Mouse (Mus musculus): ENCODE results near the gene Il10rb.

Il10rb gene

DNA sequence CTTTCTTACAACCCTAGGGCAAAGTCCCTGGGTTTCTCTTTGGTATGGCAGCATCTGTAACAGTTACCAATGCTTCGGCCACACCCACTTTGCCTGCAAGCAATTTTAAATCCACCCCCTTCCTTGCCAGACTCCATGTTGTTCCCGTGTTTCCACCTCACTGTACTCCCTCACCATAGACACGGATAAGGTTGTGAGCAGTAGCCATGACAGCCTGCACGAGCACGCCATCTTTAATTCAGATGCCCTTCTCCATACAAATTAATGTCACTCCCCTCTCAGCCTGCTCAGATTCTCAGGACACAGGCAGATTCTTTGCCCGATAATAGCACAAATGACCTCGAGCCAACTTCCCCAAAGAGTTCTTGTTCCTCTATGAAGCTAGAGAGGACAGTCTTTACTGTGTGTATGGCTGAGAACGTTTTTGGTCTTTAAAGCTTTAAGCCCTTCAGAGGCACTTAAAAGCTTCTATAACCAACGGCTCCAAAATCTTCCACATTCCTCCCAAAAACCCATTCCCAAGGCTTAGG lies 23.6 kb upstream of the Il10rb start:
- no peak for DNase-seq (ENCODE audit: low read depth, low spot score)

DNA sequence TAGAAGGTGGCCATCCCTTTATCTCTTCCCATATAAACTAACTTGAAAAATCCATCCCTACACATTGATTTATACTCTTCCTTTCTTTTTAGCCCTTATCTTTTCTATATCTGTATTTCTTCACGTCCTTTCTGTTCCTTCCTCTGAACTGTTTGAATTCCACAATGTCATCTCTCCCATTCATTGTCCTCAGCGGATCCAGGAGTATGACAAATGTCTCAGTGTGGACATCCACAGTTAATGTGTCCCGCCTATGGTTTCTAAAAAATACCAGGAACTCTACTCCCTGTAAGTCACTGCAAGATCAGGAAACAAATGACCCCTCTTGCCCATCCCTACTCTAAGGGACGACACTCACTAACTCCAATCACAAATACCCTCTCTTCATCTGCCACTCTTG lies 21.7 kb upstream of the Il10rb start:
- DNase-seq (ENCODE audit: low read depth, low spot score), result no peak

DNA sequence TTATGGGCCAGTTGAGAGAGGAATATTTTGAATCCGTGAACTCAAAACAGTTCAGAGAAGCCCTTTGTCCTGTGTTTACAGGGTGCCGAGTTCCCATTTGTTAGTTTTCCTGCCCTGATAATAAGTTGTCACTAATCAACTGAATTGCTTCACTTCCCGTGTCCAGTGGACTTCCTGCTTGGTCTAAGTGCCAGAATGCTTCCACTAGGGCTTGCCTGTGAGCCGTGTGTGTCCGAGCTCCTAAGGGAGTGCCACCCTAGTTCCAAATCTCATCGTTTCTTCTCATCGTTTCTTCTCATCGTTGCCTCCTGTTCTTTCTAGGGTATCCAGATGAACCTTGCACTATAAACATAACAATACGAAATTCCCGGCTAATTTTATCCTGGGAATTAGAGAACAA lies 20.3 kb upstream of the Il10rb start:
- no peak for DNase-seq (ENCODE audit: low read depth, low spot score)

DNA sequence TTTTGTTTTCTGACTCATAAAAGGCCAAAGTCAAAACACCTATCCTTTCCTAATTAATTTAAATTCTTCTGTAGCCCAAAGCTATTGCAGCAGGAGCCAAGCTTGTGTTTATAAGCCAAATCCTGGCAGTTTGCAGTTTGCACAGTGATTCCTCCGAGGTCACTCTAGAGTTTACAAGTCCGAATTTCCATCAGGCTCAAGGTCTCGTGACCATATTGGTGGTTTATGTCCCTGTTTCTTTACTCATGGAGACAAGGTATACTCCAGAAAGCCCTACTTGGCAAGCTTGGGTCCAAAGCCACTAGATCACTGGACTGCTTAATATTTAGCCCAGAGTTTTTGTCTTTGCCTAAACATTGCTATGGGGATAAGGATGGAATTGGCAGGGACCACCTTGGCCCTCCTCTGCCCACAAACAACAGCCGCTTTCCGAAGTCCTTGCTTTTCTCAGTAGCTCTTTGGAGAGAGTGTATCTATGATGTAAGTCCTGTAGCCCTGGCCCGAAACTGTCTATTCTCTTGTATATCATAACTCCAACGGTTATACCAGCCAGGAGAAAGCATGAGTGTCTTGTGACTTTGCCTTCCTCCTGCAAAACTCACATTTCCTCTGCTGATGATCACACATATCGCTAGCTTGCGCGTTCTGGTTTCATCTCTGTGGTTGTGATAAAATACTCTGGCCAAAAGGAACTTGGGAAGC lies 19.4 kb upstream of the Il10rb start:
- no peak for DNase-seq (ENCODE audit: low read depth, low spot score)

DNA sequence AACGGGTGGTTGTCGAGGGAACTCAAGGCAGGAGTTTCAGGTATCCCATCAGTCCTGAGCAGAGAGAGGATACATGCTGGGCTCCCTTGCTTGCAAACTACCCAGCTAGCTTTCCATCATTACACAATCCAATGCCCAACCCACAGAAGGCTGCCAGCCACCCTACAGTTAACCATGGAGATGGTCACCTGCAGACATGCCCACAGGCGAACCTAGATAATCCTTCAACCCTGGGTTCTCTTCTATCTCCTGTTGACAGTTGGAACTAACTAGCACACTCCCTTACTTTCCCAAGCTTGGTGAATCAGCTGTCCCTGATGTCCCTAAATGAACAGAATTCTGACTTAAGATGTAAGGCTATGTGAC lies 18.9 kb upstream of the Il10rb start:
- no peak for DNase-seq (ENCODE audit: low read depth, low spot score)

DNA sequence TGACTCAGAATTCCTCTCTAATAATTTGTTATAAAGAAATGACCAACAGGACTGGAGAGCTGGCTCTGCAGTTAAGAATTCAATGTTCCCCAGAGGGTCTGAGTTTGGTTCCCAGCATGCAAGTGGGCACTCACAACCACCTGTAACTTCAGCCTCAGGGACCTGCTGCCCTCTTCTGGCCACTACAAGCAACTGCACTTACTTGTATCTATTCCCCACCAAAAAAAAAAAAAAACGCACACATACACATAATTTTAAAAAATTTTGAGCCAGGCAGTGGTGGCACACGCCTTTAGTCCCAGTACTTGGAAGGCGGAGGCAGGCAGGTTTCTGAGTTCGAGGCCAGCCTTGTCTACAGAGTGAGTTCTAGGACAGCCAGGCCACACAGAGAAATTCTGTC lies 15.9 kb upstream of the Il10rb start:
- DNase-seq (ENCODE audit: low read depth, low spot score), result no peak

DNA sequence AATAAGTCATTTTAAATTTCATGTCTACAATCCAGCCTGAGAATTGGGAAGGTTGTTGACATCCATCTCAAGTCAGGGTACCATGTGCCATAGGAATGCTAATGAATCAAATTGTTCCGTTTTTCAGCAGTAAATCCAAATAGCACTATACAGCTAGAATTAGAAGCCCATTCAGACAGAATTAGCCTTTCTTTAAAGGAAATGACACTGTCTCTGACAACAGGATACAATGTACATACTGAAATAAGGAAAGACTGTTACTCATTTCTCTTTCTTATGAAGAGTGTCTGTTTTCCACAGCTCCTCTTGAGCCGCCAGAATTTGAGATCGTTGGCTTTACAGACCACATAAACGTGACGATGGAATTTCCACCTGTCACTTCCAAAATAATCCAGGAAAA lies 14.5 kb upstream of the Il10rb start, which contains the start of gene Gm21970:
Gm21970 (plus strand) TSS at position 301 of the 400 bp plus-strand sequence.
- no peak for DNase-seq (ENCODE audit: low read depth, low spot score)

DNA sequence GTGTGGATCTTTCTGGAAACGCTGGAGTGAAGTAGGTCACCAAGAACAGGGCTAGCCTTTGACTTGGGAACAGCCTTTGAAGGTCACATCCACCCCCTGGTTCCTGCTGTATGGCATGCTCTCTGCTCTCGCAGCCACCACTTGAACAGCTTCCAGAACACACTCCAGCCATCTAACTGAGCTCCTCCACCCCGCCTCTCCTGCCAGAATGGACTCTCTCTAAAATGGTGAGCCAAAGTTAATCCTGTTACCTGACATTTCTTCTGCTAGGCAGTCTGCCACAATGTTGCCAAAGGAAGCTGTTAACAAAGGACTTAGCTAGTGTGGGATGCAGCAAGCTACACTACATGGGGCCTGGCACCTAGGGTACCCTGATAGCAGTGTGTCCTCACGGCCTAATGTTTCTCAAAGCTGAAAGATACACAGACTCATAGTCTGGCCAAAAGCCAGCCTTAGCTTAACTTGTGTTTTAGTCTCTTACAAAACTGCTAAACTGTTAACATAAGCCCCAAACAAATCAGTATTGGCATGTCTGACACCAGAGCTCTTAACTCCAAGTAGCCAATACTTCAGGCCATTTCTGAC lies 11.0 kb upstream of the Il10rb start:
- DNase-seq (ENCODE audit: low read depth, low spot score), result no peak

DNA sequence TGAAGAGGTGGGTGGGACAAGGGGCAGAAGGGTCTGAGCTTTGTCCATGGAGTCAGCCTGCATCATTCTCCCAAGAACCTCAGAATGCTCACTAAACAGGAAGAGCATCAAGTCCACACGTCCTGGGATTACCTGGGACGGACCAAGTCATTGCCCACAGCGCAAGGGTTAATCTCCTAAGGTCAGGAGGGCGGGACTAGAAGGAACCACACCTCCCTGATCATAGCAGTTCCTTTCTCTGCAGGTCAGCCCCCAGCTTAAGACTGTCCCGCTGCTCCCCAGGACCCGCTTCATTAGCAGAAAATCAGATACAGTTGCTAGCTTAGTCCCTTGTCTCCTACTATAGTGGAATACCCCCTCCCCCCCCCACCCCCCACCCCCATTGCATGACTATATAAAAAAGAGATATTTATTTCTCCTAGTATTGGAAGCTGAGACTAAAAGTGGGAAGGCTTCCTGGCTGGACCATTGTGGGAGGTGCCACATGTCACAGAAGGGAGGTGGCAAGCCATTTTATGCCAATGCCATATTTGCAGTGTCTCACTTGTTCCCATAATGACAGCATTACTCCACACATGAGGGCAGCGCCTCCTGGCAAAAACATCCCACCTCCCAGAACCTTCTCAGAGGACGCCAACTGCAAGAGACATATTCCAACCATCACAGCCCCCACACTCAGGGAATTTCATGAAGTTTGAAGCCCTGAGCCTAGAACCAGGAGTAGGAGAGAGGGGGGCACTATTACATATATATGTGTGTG lies 10.2 kb upstream of the Il10rb start:
- DNase-seq (ENCODE audit: low read depth, low spot score), result no peak

DNA sequence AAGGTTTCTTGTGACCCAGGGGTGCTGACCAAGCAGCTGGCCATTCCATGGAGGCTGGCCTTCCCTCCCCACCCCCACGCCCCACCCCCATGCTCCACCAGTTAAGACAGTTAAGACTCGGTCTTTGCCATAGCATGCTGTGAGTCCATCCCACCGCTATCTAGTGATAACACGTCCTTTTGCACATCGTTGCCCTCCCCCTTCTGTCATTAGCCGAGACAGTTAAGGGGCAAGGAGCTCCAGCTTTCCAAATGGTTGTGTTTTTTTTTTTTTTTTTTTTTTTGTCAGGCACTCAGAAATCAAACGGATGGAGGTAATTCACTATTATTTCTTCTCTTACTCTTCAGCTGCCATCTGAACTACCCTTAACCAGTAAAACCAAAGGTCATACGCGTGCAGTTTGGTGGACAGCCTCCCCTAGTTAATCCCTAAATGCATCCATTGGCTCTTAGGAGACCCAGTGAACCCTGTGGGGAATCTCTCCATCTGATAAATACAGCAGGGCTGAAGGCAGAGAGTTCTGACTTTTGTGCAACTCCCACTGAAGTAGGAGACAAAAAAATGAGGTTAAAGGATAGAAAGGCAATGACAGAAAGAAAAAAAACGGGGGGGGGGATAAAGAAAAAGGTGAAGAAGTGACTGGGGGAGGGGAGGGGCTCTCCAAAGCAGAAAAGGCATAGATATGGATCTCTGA lies 9.0 kb upstream of the Il10rb start:
- no peak for DNase-seq (ENCODE audit: low read depth, low spot score)

DNA sequence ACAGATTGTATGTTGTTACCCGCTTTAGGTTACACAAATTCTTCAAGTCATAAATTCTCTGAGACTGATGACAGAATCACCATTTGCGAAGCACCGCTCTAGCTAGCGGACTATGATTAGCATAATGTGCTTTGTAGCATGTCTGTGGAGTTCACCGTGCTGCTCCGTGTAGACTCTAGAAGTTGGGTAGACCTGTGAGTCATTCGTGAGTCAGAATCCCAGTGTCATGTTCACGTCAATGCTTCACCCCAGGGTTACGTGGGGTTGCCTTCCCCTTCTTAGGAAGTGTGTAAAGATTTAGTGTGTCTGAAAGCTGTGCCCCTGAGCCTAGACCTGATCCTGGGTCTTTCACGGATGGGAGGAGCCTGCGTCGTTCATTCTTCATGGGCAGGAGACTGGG lies 7.9 kb upstream of the Il10rb start:
- DNase-seq (ENCODE audit: low read depth, low spot score), result no peak

DNA sequence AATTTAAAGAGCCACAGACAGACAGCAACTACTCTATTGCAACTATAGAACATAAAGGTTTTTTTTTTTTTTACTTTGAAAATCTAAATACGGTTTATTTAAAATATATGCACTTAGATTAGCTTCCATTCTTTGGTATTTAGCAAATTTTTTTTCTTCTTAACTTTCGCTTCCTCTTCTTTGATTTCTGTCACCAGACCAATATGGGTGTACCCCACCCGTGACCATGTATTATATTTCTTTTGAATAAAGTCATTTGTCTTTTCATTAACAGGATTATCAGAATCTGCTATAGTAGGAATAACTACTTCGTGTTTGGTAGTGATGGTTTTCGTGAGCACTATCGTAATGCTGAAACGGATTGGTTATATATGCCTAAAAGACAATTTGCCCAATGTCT lies 7.0 kb upstream of the Il10rb start:
- no peak for DNase-seq (ENCODE audit: low read depth, low spot score)

DNA sequence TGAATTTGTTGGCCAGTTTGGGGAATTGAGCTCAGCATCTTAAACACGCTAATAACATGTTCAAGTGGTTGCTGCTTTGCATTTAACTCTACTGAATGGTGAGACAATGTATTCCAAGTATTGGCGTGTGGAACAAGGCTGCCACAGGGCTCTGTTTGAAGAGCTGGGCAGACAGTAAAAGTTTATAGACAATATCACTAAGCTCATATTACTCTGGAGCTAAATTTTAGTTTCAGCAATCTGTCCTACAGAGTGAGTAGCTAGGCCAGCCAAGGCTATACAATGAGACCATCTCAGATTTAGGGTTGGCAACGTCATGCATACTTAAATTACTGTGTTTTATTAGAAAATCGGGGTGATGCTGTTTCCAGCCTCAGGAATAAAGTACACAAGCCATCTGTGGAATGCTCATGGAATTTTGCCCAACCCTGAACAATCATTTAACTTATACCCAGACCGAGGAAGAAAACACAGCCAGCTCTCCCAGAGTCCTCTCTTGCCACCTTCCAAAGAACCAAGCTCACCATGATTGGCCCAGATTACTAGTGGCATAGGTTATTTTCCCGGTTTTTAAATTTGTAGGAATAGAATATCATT lies 4.3 kb upstream of the Il10rb start:
- no peak for DNase-seq (ENCODE audit: low read depth, low spot score)

DNA sequence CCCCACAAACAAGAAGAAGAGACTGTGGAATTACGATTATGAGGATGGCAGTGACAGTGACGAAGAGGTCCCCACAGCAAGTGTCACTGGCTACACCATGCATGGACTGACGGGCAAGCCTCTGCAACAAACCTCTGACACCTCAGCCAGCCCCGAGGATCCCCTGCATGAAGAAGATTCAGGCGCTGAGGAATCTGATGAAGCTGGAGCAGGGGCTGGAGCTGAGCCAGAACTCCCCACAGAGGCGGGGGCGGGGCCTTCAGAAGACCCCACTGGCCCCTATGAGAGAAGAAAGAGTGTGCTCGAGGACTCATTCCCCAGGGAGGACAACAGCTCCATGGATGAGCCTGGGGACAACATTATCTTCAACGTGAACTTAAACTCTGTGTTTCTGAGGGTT lies 2.2 kb upstream of the Il10rb start:
- DNase-seq (ENCODE audit: low read depth, low spot score), result no peak

DNA sequence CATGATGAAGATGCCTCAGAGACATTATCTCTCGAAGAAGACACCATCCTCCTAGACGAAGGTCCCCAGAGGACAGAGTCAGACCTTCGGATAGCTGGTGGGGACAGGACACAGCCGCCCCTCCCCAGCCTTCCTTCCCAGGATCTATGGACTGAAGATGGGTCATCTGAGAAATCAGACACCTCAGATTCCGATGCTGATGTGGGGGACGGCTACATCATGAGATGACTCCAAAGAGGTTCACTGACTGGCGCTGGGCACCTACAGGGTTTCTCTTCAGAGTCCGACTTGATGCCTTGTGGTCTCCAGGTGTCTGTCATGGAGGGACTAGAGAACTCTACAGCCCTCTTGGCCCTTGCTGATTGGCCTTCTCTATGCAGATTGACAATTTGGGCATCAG lies 1.8 kb upstream of the Il10rb start:
- no peak for DNase-seq (ENCODE audit: low read depth, low spot score)

DNA sequence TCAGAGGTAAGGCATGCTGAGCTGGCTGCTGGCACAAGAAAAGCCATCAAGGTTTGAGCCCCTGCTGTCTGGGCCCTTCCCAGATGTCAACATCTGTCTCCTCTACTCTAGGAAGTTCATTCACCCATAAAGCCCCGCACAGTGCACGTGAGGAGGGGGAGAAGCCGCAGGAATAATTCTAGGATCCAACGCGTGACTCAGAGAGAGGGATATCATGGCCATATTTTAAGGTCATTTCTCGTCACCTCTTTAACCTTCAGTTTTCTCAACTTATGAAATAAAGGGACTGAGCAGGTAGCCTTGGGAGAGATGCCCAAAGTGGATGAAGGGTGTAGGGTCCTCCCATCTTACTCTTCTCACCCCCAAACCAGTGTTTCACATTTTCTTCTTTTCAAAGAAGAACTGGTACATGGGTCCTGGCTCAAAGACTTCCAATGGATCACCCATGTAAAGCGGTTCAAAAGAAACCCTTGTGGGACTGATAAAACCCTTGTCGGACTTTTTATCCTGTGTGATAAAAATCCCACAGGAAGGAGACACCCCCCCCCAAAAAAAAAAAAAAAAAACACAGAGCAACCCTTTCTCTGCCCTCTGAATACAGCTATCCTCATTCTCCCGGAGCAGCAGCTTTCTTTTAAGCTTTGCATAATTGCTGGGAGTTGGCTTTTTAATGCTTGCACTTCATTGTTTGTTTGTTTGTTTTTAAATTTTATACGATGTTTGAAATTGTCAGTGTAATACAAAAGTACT lies 961 bp upstream of the Il10rb start:
- DNase-seq (ENCODE audit: low read depth, low spot score), result no peak

DNA sequence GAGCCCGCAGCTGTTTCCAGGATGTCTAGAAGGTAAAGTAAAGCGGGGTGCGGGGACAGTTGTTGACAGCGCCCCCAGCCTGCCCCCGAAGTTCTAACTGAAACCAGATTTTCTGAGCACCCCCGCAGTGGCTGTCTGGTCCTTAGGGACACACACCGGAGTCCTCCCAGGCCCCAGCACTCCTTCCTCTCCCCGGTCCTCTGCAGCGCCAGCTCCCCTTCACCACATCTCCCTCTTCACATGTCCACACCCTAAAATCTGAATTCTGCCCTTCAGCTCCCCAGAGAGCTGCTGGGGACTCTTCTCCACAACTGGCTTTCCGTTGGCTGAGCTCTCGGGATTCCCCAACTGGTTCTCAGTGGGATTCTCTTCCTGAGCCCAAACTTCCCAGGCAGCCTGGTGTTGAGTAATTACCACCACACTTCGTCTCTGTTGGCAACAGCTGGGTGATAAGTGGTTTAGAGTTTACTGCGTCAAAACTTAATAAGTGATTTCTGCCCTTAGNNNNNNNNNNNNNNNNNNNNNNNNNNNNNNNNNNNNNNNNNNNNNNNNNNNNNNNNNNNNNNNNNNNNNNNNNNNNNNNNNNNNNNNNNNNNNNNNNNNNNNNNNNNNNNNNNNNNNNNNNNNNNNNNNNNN lies 739 bp downstream of the Il10rb start:
- no peak for DNase-seq (ENCODE audit: low read depth, low spot score)

DNA sequence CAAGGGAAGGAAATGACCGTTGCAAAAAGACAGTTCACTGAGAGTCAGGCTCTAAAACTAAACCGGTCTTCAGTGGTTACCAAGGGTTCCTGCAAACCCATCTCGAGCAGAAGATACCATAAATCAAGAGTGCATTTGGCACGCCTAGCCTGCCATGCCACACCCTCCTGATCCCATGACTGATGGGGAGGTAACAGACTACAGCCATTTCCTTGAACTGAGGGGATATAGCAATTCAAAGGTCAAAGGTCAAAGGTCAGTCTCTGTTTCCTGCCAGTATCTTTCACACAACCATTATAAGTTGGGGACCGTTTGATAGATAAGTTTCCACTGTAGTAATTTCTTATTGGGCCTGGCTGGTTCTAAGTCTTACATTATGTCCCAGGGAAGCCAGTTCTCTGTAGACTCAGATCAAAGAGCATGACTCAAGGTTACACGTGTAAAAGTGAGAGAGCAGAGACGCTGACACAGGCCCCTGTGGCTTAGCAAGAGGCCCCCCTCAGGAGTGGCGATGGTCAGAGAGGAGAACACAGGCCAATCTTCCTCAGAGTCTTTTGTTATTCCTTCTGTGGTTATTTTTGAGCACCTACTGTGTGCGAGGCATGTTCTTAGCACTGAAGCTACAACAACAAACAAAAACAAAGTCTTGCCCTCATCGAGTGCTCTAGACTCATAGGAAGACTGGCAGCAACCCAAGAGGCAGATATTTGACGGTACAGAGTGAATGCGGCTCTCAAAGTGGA lies 7.3 kb downstream of the Il10rb start:
- DNase-seq (ENCODE audit: low read depth, low spot score), result no peak

DNA sequence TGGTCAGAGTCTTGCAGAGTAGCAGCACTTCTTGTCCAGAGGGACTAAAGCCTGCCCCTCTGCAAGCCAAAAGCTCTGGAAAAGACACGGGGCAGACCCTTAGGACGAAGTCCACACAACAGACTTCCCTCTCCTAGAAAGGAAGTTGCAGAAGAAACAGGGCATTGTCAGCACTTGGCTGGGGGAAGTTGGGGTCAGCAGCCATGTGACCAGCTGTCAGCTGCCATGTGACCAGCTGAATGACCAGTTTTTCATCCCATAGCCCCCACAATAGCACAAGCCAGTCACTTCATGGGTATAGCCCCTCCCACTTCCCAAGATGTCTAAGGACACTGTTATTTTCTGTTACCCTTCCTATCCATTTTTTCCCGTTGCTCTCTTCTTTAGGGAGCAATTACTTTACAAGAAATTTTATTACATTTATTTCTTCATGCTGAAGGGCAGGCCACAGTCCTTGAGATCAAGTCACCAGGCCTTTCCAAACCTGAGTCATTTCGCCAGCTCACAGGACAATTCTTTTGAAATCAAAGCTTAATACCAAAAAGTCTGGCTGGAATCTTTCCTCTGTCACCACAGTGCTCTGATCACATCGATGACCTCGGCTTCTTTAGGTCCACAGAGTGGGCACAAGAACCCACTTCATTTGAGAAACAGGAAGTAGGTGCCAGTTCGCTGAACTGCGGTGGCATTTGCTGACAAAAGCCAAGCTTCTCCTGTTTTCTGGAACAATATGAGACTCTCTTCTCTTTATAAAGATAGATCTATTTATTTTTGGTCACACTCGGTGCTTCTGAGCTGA lies 9.6 kb downstream of the Il10rb start:
- no peak for DNase-seq (ENCODE audit: low read depth, low spot score)

All from embryo, embryonic 11.5 days (tissue).